Mouse (Mus musculus) liver, postnatal 0 days (tissue): ENCODE results near the gene Snapc3.

Source experiments
- CTCF ChIP-seq: sonication (generic); IDR thresholded peaks from 2 replicates; pipeline ENCODE4 v1.5.1; 2016; ENCODE audit warnings: antibody characterized with exemption, low read depth
- EP300 ChIP-seq: IDR thresholded peaks from 2 replicates; pipeline ENCODE4 v1.6.1; 2016; ENCODE audit warnings: antibody characterized with exemption, low read depth, mild to moderate bottlenecking

DNA sequence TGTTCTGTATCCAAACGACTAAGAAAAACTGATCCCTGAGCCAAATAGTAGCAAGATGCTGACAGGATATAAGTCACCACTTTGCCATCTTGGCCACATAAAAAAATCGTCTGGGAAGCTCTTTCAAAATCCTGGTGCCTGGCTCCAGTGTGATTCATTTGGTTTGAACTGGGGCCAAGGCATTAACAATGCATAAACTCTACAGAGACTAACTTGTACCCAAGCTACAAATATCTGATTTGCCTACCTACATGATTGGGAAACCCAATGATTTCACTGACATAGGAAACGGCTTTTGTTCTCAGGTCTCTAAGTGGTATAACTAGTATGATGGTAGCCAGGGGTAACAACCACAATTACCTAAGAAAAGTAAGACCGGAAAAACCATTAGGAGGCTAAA is 37.3 kb upstream of the Snapc3 start:
- no peak for TF ChIP-seq EP300
- no peak for TF ChIP-seq CTCF
